Mouse (Mus musculus): Measurements from ENCODE around the gene Zcchc13.

Zcchc13 gene

DNA sequence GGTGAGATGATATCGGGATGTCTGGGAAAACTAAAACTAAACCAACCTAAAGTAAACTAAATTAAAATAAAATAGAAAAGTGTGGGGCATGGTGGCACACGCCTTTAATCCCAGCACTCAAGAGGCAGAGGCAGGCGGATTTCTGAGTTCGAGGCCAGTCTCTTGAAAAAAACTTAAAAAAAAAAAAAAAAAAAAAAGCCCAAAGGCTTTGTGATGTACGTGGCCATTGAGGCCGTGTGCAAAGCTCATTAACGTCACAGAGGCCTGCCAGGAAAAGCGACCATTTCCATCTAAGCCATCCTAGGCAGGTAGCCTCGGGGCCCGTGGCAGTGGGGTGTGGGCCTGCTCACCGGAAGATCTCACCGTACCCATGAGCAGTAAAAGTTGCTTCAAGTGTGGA is at the start of gene Zcchc13:
Zcchc13 (plus strand) TSS at position 284 of the 400 bp plus-strand sequence.
- DNase-seq (ENCODE audit: low read depth, low spot score) = no peak

DNA sequence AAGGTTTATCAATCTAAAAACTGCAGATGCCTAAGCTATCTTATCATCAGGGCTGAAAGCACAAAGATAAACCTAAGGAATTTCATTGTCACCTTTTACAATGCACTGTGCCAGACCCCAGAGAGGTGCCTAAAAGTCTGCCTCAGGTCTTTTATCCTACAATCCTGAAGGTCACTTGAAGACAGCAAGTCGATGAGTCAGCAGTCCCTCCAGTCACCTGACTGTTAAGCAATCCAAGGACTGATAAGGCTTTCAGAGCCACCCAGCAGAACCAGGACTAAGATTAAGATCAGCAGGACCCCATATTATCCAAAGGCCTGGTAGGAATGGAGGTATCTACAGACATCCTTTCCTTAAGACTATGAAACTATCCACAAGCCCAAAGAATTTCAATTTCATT is 46.1 kb upstream of the Zcchc13 start:
- no peak for DNase-seq (ENCODE audit: low read depth, low spot score)

DNA sequence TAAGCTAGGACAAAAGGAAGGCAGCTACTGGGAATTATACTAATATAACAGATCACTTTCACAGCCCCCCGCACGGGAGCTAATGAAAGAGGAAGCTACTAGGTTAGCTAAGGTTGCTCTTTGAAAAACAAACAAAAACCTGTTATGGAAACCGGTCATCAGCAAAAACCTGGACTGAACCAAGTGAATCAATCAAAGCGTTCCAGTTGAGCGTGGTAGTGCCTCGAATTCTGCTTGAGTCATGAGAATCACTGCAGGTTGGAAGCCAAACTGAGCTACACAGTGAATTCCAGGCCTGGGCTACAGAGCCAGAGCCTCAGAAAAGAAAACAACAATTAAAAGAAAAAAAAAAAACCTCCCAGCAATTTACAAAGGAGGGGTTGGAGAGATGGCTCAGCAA is 38.3 kb upstream of the Zcchc13 start:
- DNase-seq (ENCODE audit: low read depth, low spot score) = no peak

DNA sequence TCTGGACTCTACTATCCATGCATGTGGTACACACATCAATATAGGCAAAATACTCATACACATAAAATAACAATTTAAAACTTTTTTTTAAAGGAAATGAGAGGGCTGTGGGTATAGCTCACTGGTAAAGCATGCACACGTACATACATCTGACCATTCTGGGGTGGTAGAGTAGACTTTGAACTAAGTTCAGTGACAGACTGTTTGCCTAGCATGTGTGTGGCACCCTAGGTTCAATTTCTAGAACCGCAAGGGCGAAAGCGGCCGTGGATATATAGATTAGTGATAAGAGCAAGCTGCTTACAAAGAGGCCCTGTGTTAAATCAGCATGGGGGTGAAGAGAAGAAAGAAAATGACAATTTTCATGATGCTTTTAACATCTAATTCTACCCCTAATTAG is 27.8 kb upstream of the Zcchc13 start:
- DNase-seq (ENCODE audit: low read depth, low spot score) = no peak

DNA sequence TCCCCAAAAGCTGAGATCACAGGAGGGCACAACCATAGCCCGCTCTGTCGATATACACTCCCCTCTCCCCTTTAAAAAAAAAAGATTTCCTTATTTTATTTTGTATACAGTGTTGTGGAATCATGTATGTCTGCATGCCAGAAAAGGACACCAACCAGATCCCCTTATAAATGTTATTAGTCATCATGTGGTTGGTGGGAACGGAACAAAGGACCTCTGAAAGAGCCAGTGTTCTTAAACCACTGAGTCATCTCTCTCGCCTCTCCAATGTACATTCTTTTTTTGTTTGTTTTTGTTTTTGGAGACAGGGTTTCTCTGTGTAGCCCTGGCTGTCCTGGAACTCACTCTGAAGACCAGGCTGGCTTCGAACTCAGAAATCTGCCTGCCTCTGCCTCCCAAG is 26.2 kb upstream of the Zcchc13 start:
- no peak for DNase-seq (ENCODE audit: low read depth, low spot score)

DNA sequence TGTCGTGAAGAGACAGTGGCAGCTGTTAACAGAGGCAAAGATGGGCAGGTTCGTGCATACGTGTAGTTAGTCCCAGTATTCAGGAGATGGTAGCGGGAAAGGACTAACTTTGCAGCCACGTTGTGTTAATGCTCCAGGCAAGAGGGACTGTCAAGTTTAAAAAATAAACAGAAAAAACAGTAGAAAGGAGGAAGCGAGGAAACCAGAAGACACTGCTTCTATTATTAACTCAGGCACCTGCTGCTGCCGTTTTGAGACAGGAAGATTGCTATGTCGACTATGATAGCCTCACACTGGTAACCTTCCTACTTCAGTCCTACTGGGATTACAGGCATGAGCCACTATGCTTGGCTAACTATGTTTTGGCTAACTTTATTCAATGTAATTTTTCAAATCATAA is 24.9 kb upstream of the Zcchc13 start:
- DNase-seq (ENCODE audit: low read depth, low spot score) = no peak

DNA sequence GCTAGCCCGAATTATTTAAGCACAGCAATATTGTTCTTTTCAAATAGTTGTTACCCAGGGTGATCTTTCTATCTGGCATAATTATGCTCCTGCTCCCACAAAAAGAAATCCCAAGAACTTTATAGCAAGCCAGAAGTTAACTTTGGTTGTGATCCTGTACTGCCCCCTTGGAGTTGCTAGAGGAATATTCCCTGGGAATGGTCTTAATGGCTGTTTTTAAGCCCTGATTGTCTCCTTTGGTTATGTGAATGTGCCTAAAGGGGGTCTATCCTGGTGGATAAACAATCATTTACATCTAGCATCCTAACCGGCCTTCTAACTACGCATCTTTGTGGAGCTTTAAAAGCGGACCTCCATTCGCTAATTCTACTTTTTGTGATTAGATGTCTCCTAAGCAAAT is 20.0 kb upstream of the Zcchc13 start:
- DNase-seq (ENCODE audit: low read depth, low spot score) = no peak

DNA sequence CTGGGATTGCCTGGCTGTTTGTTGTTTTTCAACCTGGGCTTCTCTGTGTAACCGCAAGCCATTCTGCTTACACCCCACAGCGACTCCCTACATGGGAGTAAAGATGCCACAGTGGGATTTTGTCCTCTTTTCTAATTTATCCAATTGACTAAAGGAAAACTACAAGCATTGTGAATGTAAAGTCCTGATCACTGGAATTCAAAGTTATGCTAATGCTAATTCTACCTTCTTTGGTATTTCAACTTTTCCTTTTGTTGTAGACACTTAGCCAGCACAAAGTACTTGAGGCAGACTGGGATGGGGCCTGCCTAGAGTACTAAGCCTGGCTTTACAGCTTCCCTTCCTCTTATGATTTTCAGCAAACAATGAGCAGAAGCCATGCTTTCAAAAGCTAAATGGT is 18.9 kb upstream of the Zcchc13 start:
- no peak for DNase-seq (ENCODE audit: low read depth, low spot score)

DNA sequence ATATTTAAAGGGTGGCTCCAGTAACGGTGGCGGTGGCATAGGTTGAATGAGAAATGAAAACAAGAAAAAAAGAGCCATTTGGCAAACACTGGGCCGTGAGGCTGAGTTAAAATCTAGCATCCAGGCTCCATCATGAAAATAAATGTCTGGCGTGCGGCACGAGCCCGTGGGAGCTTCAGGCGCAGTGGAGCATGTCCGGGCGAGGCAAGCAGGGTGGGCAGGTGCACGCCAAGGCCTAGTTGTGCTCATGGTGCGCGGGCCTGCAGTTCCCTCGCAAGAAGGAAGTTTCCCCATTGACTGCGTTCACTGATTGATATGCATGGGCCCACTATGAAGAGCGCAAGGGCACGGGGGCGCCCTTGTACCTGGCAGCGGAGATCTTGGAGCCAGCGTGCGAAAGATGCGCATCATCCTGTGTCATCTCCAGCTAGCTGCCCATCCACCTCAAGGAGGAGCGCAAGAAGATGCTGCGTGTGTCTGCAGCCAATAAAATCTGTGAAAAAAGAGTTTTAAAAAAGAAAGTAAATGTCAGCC is 15.6 kb upstream of the Zcchc13 start:
- DNase-seq (ENCODE audit: low read depth, low spot score) = no peak

DNA sequence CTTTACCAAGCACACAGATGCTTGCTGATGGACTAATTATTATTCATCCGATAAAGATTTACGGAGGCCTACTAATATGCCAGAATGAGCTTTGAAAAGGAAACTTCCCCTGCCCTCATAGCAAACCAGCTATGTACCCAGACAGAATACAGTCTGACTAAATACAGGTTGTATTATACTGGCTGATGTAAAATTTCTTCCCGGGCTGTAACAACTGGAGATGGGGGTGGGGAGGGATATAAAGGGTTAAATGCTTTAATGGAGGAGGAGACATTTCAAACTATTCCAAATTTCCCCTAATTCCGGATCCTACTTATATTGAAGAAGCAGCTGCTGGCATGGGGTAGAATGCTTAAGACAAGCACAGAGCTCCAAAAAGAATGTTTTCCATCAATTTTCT is 14.9 kb upstream of the Zcchc13 start:
- no peak for DNase-seq (ENCODE audit: low read depth, low spot score)

DNA sequence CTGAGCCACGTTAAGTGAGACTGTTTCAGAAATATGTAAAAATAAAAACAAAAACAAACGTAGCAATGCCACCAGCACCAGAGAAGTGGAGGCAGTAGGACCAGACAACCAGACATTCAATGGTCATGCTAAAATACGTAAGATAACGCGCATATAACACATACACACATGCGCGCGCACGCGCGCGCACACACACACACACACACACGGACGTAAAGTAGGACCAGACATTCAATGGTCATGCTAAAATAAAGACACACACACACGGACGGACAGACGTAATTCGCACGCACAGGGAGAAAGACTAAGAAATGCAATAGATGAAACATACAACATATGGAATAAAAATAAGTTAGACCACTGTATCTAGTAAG is 14.2 kb upstream of the Zcchc13 start:
- no peak for DNase-seq (ENCODE audit: low read depth, low spot score)

DNA sequence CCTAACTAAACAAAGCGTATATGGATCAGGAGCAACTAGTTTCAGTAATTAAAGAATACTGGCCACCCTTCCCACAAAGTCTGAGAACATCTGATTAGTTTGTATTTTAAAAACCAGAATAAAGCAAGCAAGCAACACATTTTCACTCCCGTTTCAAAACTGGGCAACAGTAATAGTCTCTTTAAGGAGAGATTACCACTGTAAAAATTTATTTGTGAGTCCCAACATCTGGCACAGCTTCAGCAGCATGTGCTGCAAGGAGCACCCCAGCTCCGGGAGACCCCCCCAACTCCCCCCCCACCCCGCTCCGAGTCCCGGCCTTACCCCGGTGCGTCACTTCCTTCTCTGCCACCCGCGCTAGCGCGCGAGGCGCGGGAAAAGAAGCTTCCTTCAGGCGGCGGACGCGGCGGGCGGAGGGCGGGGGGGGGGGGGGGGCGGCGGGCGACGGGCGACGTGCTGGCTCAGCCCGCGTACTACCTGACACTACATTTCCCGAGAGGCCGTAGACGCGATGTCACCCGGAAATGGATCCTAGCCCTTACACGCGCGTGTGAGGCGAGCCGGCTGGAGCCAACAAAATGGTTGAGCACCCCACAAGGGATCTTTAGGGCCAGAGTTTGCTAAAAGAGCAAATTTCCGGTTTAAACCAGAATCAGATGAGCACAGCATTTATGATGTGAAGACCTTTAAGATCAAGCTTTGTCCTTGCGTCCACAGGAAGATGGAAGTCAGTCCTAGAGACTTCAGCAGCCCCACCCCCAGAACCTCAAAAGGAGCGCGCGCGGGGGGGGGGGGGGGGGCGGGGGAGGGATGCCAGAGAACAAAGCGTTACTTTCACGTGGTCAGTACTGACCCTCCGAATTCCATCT is 13.6 kb upstream of the Zcchc13 start:
- DNase-seq (ENCODE audit: low read depth, low spot score) = peak; percentile 81

DNA sequence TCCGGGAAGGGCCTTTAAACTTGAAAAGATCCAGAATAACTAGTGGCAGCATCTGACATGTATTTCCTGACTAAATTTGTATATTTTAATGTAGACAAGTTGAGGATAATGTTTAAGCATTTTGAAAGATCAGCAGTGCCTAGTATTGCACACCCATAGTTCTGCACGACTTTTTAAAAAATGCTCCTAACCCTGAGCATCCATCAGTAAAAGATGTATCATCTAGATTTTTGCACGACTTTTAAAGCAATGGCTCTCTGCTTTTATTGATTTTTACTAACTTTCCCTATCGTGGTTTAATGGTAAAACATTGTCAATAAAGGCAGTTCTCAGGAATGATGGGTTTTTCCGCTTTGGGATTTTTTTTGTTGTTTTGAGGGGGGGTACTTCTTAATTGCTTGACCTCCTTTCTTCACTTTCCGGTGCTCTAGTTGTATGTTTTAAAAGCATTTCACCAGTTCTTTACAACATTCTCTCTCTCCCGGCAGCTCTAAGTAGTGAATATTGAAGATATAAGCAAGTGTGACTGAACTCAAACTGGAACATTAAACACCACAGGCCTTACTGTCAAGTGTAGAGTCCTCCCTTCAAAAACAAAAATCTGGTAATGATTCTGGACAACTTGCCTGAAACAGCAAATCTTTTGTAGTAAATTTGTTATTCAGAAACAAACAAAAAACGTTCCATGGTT is 12.8 kb upstream of the Zcchc13 start:
- DNase-seq (ENCODE audit: low read depth, low spot score) = no peak

DNA sequence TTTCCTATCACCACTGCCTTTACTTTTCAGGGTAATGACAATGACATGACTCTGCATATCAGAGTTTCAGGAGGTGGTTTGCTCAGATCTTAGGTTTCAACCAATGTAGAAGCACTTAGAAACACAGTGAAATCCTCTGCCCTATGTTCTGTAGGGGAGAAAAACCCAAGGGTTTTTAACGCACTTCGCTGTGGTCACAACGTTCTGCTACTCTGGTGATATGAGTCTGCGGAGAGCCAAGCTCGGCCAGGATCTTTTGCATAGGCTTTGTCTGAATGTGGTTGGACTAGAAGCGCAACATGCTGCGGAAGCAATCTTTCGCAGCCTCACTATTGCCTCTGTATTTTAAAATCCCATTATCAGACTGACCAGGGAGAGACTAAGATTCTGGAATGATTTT is 8.6 kb upstream of the Zcchc13 start:
- DNase-seq (ENCODE audit: low read depth, low spot score) = no peak

DNA sequence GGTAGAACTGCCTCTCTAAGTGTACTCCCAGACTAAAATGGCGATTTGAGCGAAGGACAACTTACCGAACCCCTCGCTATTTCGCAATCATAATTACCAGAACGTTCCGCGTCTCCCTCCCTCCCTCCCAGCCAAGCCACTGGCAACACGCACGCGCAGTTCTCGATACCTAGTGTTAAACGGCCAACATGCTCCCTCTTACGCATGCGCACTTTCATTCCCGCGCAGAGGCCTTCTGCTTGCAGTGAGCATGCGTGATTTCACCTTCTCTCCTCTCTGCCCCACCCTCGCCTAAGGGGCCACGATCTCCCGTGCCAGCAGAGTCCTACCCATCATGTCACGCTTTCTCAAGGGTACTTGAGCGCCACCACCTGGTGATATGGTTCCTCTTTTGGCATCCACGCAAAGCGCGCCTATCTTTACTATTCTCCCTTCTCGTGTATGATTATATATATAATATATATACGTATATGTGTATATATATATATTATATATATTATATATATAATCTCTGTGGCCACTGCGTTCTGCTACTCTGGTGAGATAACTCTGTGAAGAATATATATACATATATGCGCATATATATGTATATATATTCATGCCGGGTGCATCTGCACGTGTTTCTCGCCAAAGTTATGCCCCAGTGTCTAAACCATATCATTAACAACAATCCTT is 8.0 kb upstream of the Zcchc13 start:
- DNase-seq (ENCODE audit: low read depth, low spot score) = peak; percentile 97

DNA sequence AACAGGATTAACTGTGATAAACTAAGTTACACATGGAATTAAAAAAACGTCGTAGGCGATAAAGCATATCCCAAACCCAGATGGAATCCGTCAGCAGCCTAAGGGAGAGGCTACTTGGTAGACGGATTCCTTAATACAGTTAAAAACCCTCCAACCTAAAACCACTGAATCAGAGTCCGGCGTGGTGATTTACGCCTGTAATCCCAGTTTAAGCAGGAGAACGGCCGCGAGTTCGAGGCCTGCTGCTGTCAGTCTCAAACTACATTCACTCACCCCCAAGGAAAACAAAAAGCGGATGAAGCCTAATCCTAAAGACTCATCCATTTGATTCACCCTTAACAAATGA is 7.5 kb upstream of the Zcchc13 start:
- no peak for DNase-seq (ENCODE audit: low read depth, low spot score)

DNA sequence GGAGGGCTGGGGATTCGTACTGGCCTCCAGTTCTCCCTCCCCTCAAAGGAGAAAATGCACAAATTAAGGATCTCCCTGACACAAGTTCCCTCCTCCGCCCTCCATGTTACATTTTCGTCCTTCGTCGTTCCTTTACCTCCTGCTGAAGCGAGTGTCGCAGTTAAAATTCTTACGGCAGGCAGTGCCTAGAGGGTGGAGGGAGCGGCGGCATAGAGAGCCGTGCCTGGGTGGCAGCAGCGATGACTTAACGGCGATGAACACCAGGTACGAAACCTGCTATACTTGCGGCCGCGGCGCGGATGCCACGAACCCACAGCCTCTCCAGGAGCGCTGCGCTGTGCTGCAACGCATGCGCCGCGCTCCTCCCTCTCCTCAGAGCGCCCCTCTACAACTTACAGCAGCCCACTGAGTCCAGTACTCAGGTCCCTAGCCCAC is 7.0 kb upstream of the Zcchc13 start:
- DNase-seq (ENCODE audit: low read depth, low spot score) = no peak

DNA sequence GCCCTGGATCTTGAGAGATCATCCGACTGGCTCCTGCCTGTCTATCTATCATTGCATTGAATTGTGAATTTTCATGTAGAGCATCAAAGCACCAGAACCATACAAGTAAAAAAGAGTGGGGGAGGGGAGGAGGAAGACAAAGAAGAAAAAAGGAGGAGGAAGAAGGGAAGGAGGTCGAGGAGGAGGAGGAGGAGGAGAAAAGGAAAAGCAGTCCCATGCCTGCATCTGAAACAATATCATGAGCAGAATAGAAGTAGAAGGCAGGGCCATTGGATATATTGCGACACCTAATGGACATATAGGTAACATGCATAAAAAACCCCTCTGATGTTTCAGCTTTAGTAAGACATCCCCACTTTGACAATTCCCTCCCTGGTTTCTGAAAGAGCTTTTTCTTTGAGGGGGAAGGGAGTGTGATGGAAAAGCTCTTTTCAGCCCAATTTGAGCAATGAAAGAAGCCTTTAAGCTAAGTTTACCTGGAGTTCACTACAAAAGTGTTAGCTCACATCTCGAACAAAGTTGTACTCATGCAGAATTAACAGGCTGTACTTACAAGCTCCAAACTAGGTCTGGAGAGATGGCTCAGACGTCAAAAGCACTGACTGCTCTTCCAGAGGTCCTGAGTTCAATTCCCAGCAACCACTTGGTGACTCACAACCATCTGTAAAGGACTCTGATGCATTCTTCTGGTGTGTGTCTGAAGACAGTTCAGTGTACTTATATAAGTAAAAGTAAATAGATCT is 5.8 kb upstream of the Zcchc13 start:
- DNase-seq (ENCODE audit: low read depth, low spot score) = no peak

DNA sequence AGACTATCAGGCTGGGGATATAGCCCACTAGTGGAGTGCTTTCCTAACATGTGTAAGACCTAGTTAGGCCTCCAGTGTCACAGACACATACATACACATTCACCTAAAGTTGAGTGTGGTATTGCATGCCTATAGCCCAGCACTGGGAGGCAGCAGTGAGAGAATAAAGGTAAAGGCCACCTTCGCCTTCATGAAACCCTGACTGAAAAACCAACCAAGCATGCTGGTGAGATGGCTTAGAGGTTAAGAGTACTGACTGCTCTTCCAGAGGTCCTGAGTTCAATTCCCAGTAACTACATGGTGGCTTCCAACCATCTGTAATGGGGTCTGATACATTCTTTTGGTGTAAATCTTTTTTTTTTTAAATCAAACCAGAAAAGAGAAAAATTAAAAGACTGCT is 1.5 kb upstream of the Zcchc13 start:
- DNase-seq (ENCODE audit: low read depth, low spot score) = no peak

DNA sequence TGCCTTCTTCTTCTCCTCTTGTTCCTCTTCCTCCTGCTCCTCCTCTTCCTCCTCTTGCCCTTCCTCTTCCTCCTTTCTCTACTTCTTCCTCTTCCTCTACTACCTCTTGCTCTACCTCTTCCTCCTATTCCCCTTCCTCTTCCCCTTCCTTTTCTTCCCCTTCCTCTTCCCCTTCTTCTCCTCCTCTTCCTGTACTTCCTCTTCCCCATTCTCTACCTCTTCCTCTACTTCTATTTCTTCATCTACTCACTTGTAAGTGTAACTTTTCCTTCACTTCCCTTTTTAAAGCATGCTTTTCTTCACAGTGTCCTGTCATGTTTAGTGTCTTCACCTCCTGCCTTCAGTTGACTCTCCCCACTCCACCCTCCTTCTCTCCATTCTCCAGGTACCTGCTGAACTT is 3.5 kb downstream of the Zcchc13 start:
- DNase-seq (ENCODE audit: low read depth, low spot score) = no peak

DNA sequence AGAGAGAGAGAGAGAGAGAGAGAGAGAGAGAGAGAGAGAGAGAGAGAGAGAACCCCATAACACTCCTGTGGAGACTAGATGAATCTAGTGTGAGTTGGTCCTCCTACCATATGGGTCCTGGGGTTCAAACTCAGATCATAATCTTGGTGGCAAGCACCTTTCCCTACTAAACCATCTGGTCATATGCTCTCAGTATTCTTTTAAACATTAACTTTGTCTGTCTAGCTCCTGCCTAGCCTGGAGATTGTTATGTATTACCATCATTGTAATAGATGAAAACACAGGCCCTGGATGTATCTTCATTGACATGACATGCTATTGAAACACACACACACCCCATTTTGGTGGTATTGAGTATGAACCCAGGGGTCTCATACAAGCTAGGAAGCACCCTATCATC is 5.6 kb downstream of the Zcchc13 start:
- DNase-seq (ENCODE audit: low read depth, low spot score) = no peak

DNA sequence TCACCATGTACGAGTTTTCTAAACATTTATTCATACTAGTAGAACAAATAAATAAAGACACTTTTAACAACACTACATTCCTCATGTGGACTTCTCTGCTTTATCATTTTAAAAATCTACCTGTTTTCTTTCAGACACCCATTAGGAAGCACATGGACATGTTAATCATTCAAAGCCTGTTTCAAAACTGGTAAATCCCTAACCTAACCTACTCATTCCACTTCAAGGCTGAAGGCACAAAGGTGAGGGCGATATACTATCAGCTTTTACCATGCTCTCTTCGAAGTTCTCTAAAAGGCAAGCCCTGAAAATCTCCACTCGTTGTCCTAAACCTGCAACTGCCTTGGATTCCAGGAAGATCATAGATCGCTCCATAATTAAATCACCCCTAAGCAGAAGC is 8.2 kb downstream of the Zcchc13 start:
- DNase-seq (ENCODE audit: low read depth, low spot score) = no peak
